Mouse (Mus musculus) embryonic facial prominence, embryonic 11.5 days (tissue): Measurements from ENCODE around the gene Usp15. TPM values are rescaled to one million over a fixed set of nuclear protein-coding genes. Genes with fewer than 3 reads are reported as not detected.

ENCODE experiments used
- ATAC-seq: fragments of 200-750 bp; cut with Nextera tagmentation; replicated peaks from 2 replicates; pipeline ENCODE4 v1.8.0; 2017; ENCODE audit warnings: low read depth; ENCODE audit not compliant: insufficient number of reproducible peaks, low FRiP score, low TSS enrichment
- DNase-seq: peaks from one replicate; pipeline ENCODE4 v3.0.0-alpha.2; 2015; ENCODE audit warnings: low spot score
- H3K27ac ChIP-seq: fragments of 300-500 bp; sonication (generic); replicated peaks from 2 replicates; pipeline ENCODE4 v1.5.1; 2014; ENCODE audit warnings: mild to moderate bottlenecking, low read depth, low read length, control low read depth
- H3K27me3 ChIP-seq: fragments of 300-500 bp; sonication (generic); 2 replicates; pipeline ENCODE4 v1.6.1; 2014; ENCODE audit warnings: mild to moderate bottlenecking, low read length, moderate library complexity, mixed read lengths; ENCODE audit not compliant: control insufficient read depth, insufficient read depth
- H3K36me3 ChIP-seq: fragments of 300-500 bp; sonication (generic); replicated peaks from 2 replicates; pipeline ENCODE4 v1.6.1; 2014; ENCODE audit warnings: low read depth, mild to moderate bottlenecking, low read length, moderate library complexity, mixed read lengths; ENCODE audit not compliant: control insufficient read depth, insufficient read depth
- H3K4me1 ChIP-seq: fragments of 300-500 bp; sonication (generic); 2 replicates; pipeline ENCODE4 v1.6.1; 2014; ENCODE audit warnings: low read length, mixed read lengths; ENCODE audit not compliant: control insufficient read depth, insufficient read depth
- H3K4me2 ChIP-seq: fragments of 300-500 bp; sonication (generic); 2 replicates; pipeline ENCODE4 v1.6.1; 2014; ENCODE audit warnings: low read depth, mild to moderate bottlenecking, control low read depth, low read length, moderate library complexity
- H3K4me3 ChIP-seq: fragments of 300-500 bp; sonication (generic); 2 replicates; pipeline ENCODE4 v1.5.1; 2014; ENCODE audit warnings: low read depth, low read length, control low read depth
- H3K9ac ChIP-seq: fragments of 300-500 bp; sonication (generic); replicated peaks from 2 replicates; pipeline ENCODE4 v1.6.1; 2014; ENCODE audit warnings: mild to moderate bottlenecking, control low read depth, low read length
- H3K9me3 ChIP-seq: fragments of 300-500 bp; sonication (generic); replicated peaks from 2 replicates; pipeline ENCODE4 v1.6.1; 2016; ENCODE audit warnings: mild to moderate bottlenecking, low read length, inconsistent platforms, mixed read lengths; ENCODE audit not compliant: control insufficient read depth
- WGBS: fragments of 180-500 bp; shearing (Covaris S2); extraction: QIAGEN DNeasy Blood & Tissue Kit; methylation state at CpG from one replicate; pipeline ENCODE4 v1.1.7; 2014; 5-methylcytosine and 5-hydroxymethylcytosine counted together
- polyA plus RNA-seq: library from polyadenylated mRNA; unstranded; fragments of >200 nt; fragmentation: Nextera tagmentation; extraction: Ambion mirVana; gene quantifications from 2 replicates; pipeline ENCODE4 v1.2.1, GENCODE M21; 2014

Usp15 gene
- polyA plus RNA-seq, 1 experiment from 2014 or later: 81.2 TPM

GRCm38 (mm10) chr10:123165542-123165941, 31.3 kb downstream of the Usp15 start:
- H3K4me3 ChIP-seq: no peak overlapping the region
- H3K36me3 ChIP-seq: peaks cover 5% of the 10 kb centered on the region
- no peaks in the 10 kb centered on the region for H3K27me3 ChIP-seq
- H3K27ac ChIP-seq: no peak overlapping the region
- no peak for ATAC-seq
- 95% methylated on average over 3 of the region's 3 CpGs for WGBS
- H3K9ac ChIP-seq: no peak overlapping the region
- no peaks in the 10 kb centered on the region for H3K9me3 ChIP-seq
- no peak for DNase-seq
- no peak overlapping the region; the same call in 1 of the 2 replicates for H3K4me2 ChIP-seq
- no peaks in the 10 kb centered on the region for H3K4me1 ChIP-seq

GRCm38 (mm10) chr10:123160508-123160907, 36.3 kb downstream of the Usp15 start:
- Histone ChIP-seq H3K4me2 (no peak overlapping the region), H3K9ac (no peak overlapping the region), H3K4me3 (no peak overlapping the region), H3K27me3 (no peaks in the 10 kb centered on the region), H3K9me3 (no peaks in the 10 kb centered on the region), H3K27ac (no peak overlapping the region), H3K4me1 (no peaks in the 10 kb centered on the region), H3K36me3 (peaks cover 2% of the 10 kb centered on the region; the same call in 1 of the 2 replicates)
- ATAC-seq: no peak
- WGBS: 75% methylated on average over 6 of the region's 6 CpGs
- DNase-seq: no peak

GRCm38 (mm10) chr10:123159316-123159715, 37.5 kb downstream of the Usp15 start:
- H3K4me3 ChIP-seq: no peak overlapping the region
- no peak for ATAC-seq
- no peaks in the 10 kb centered on the region for H3K9me3 ChIP-seq
- no peaks in the 10 kb centered on the region for H3K27me3 ChIP-seq
- no peak overlapping the region for H3K9ac ChIP-seq
- DNase-seq: no peak
- WGBS: 80% methylated on average over 7 of the region's 7 CpGs
- H3K4me1 ChIP-seq: no peaks in the 10 kb centered on the region
- H3K36me3 ChIP-seq: no peaks in the 10 kb centered on the region; the same call in 1 of the 2 replicates
- no peak overlapping the region for H3K27ac ChIP-seq
- H3K4me2 ChIP-seq: no peak overlapping the region

GRCm38 (mm10) chr10:123156392-123156791, 40.4 kb downstream of the Usp15 start:
- no peak overlapping the region for H3K4me3 ChIP-seq
- ATAC-seq (no peak), DNase-seq (no peak)
- 95% methylated on average over 2 of the region's 2 CpGs for WGBS
- no peaks in the 10 kb centered on the region; the same call in 1 of the 2 replicates for H3K36me3 ChIP-seq
- no peak overlapping the region for H3K4me2 ChIP-seq
- no peaks in the 10 kb centered on the region for H3K9me3 ChIP-seq
- H3K9ac ChIP-seq: no peak overlapping the region
- H3K27ac ChIP-seq: no peak overlapping the region
- no peaks in the 10 kb centered on the region for H3K27me3 ChIP-seq
- no peaks in the 10 kb centered on the region for H3K4me1 ChIP-seq

- ATAC-seq (no peak), DNase-seq (no peak)
- Histone ChIP-seq H3K27ac (no peak overlapping the region), H3K27me3 (no peaks in the 10 kb centered on the region), H3K4me3 (no peak overlapping the region), H3K9ac (no peak overlapping the region), H3K36me3 (no peaks in the 10 kb centered on the region; the same call in 1 of the 2 replicates), H3K9me3 (no peaks in the 10 kb centered on the region), H3K4me2 (no peak overlapping the region), H3K4me1 (no peaks in the 10 kb centered on the region)
- WGBS: 90% methylated on average over 6 of the region's 6 CpGs
Observed at GRCm38 (mm10) chr10:123155764-123156163, 41.0 kb downstream of the Usp15 start.

- H3K4me1 ChIP-seq: no peaks in the 10 kb centered on the region; the same call in 1 of the 2 replicates
- no peaks in the 10 kb centered on the region for H3K27me3 ChIP-seq
- H3K4me3 ChIP-seq: no peak overlapping the region
- DNase-seq (no peak), ATAC-seq (no peak)
- no peaks in the 10 kb centered on the region for H3K9me3 ChIP-seq
- no peak overlapping the region for H3K4me2 ChIP-seq
- H3K27ac ChIP-seq: no peak overlapping the region
- H3K9ac ChIP-seq: no peak overlapping the region
- WGBS: 89% methylated on average over 2 of the region's 2 CpGs
- H3K36me3 ChIP-seq: no peaks in the 10 kb centered on the region; the same call in 1 of the 2 replicates
Observed at GRCm38 (mm10) chr10:123153321-123153720, 43.5 kb downstream of the Usp15 start.

GRCm38 (mm10) chr10:123148025-123148814, 48.6 kb downstream of the Usp15 start:
- no peak for DNase-seq
- WGBS: 47% methylated on average over 4 of the region's 4 CpGs
- H3K27me3 ChIP-seq: no peaks in the 10 kb centered on the region
- no peak overlapping the region for H3K4me3 ChIP-seq
- H3K27ac ChIP-seq: no peak overlapping the region
- no peak overlapping the region for H3K9ac ChIP-seq
- ATAC-seq: 0 out of 2 replicates have a peak, but pooled peaks have one; percentile 39
- H3K9me3 ChIP-seq: no peaks in the 10 kb centered on the region
- H3K4me1 ChIP-seq: no peaks in the 10 kb centered on the region; the same call in 1 of the 2 replicates
- no peak overlapping the region for H3K4me2 ChIP-seq
- H3K36me3 ChIP-seq: no peaks in the 10 kb centered on the region

GRCm38 (mm10) chr10:123147180-123147579, 49.6 kb downstream of the Usp15 start:
- Histone ChIP-seq H3K4me1 (no peaks in the 10 kb centered on the region; the same call in 1 of the 2 replicates), H3K36me3 (no peaks in the 10 kb centered on the region), H3K27me3 (no peaks in the 10 kb centered on the region), H3K9me3 (no peaks in the 10 kb centered on the region), H3K9ac (no peak overlapping the region), H3K4me2 (no peak overlapping the region), H3K4me3 (no peak overlapping the region), H3K27ac (no peak overlapping the region)
- 59% methylated on average over 6 of the region's 6 CpGs for WGBS
- DNase-seq (peak; percentile 41), ATAC-seq (no peak; the same call in 1 of the 2 replicates)
